Mouse (Mus musculus): ENCODE data around the gene Icosl.
A peak's percentile ranks its signal among the peaks of the same experiment; 100 is the strongest.
"Not testable (repeated sequence)": the region's sequence is repeated elsewhere in the genome, so short reads cannot be mapped to it uniquely, and the experiment has no call there.

The Icosl gene

GRCm38 (mm10) chr10:78069101-78070011 is at the start of gene Icosl:
Gene Icosl, plus strand, starts transcription at chr10:78069302.
- peak; percentile 82 to 88 for DNase-seq

- not testable (repeated sequence) for DNase-seq
Measured at GRCm38 (mm10) chr10:78019984-78020383, 49.1 kb upstream of the Icosl start.

GRCm38 (mm10) chr10:78025453-78025852 is 43.6 kb upstream of the Icosl start:
- DNase-seq, result not testable (repeated sequence)

- DNase-seq, result peak; percentile 88 to 92
Measured at GRCm38 (mm10) chr10:78028129-78028528, 41.0 kb upstream of the Icosl start.

- no peak for DNase-seq
Measured at GRCm38 (mm10) chr10:78029080-78029479, 40.0 kb upstream of the Icosl start.

GRCm38 (mm10) chr10:78031987-78032386 is 37.1 kb upstream of the Icosl start:
- no peak for DNase-seq

- DNase-seq, result no peak
Measured at GRCm38 (mm10) chr10:78037139-78037538, 32.0 kb upstream of the Icosl start.

GRCm38 (mm10) chr10:78041647-78042046 is 27.5 kb upstream of the Icosl start, which contains the start of gene Dnmt3l:
Gene Dnmt3l, plus strand, starts transcription at chr10:78041947.
- no peak for DNase-seq

GRCm38 (mm10) chr10:78042096-78042495 is 27.0 kb upstream of the Icosl start:
- no peak for DNase-seq

- no peak for DNase-seq
Measured at GRCm38 (mm10) chr10:78042697-78043405, 26.3 kb upstream of the Icosl start.

- DNase-seq, result peak; percentile 76 to 78
Measured at GRCm38 (mm10) chr10:78043406-78043836, 25.7 kb upstream of the Icosl start, which contains the start of gene Aire. Gene Aire, minus strand, starts transcription at chr10:78043610.

GRCm38 (mm10) chr10:78044531-78044930 is 24.6 kb upstream of the Icosl start:
- peak; percentile 61 to 66 for DNase-seq

- DNase-seq, result no peak
Measured at GRCm38 (mm10) chr10:78046388-78046787, 22.7 kb upstream of the Icosl start.

- no peak for DNase-seq
Measured at GRCm38 (mm10) chr10:78048061-78048730, 20.9 kb upstream of the Icosl start.

GRCm38 (mm10) chr10:78049519-78050035 is 19.5 kb upstream of the Icosl start:
- no peak for DNase-seq

GRCm38 (mm10) chr10:78054633-78055565 is 14.2 kb upstream of the Icosl start:
- no peak for DNase-seq

GRCm38 (mm10) chr10:78057056-78057455 is 12.0 kb upstream of the Icosl start:
- no peak for DNase-seq

- no peak for DNase-seq
Measured at GRCm38 (mm10) chr10:78063122-78063521, 6.0 kb upstream of the Icosl start.

- DNase-seq, result peak; percentile 32 to 35
Measured at GRCm38 (mm10) chr10:78067226-78067625, 1.9 kb upstream of the Icosl start.

- DNase-seq, result peak; percentile 21 to 34
Measured at GRCm38 (mm10) chr10:78068541-78068940, 561 bp upstream of the Icosl start.

- DNase-seq, result no peak
Measured at GRCm38 (mm10) chr10:78074151-78074550, 5.0 kb downstream of the Icosl start.

- no peak for DNase-seq
Measured at GRCm38 (mm10) chr10:78074977-78075376, 5.9 kb downstream of the Icosl start.
